Mouse (Mus musculus) myocyte (in vitro differentiated cells): ENCODE data around the gene Cntnap1. TPM values are rescaled to one million over a fixed set of nuclear protein-coding genes. Genes with fewer than 3 reads are reported as not detected.

Source experiments
- H3K27me3 ChIP-seq: one replicate; pipeline ENCODE4 v1.6.1; 2011; ENCODE audit not compliant: control insufficient read depth, insufficient read depth, insufficient read length
- H3K36me3 ChIP-seq: one replicate; pipeline ENCODE4 v1.6.1; 2011; ENCODE audit not compliant: control insufficient read depth, insufficient read depth
- H3K4me2 ChIP-seq: one replicate; pipeline ENCODE4 v1.6.1; 2011; ENCODE audit warnings: low read depth, control low read depth
- H3K4me3 ChIP-seq: one replicate; pipeline ENCODE4 v1.5.1; 2011; ENCODE audit warnings: mild to moderate bottlenecking, control low read depth, moderate library complexity
- H3K79me2 ChIP-seq: one replicate; pipeline ENCODE4 v1.6.1; 2011; ENCODE audit not compliant: control insufficient read depth, insufficient read depth
- H3ac ChIP-seq: one replicate; pipeline ENCODE4 v1.6.1; 2011; ENCODE audit not compliant: control insufficient read depth, insufficient read length
- CEBPB ChIP-seq: IDR thresholded peaks from 2 replicates; pipeline ENCODE4 v1.6.1; 2011; ENCODE audit warnings: mild to moderate bottlenecking, moderate library complexity; ENCODE audit not compliant: poor library complexity, insufficient read depth, severe bottlenecking
- E2F4 ChIP-seq: IDR thresholded peaks from one replicate; pipeline ENCODE4 v1.6.1; 2011; ENCODE audit warnings: mild to moderate bottlenecking, control low read depth, moderate library complexity; ENCODE audit not compliant: insufficient read depth
- MAX ChIP-seq: IDR thresholded peaks from one replicate; pipeline ENCODE4 v1.6.1; 2011; ENCODE audit warnings: low read depth, mild to moderate bottlenecking, control low read depth
- MYOD1 ChIP-seq, 3 experiments: IDR thresholded peaks; one replicate each; pipeline ENCODE4 v1.6.1; 2011; ENCODE audit warnings: control low read depth in 2 of 3, low read depth in 2 of 3, mild to moderate bottlenecking in 2 of 3, moderate library complexity in 1 of 3; ENCODE audit not compliant: insufficient read length in 2 of 3, control insufficient read depth in 1 of 3
- MYOG ChIP-seq, 3 experiments: IDR thresholded peaks; one replicate each; pipeline ENCODE4 v1.6.1; 2011; ENCODE audit warnings: control low read depth in 2 of 3, low read depth in 2 of 3, mild to moderate bottlenecking in 2 of 3; ENCODE audit not compliant: insufficient read length in 2 of 3, control insufficient read depth in 1 of 3, insufficient read depth in 1 of 3
- POLR2A ChIP-seq: IDR thresholded peaks from one replicate; pipeline ENCODE4 v1.6.1; 2011; ENCODE audit warnings: low read depth, mild to moderate bottlenecking, control low read depth, moderate library complexity; ENCODE audit not compliant: insufficient read length
- POLR2AphosphoS2 ChIP-seq: IDR thresholded peaks from one replicate; pipeline ENCODE4 v1.6.1; 2011; ENCODE audit warnings: low read depth, control low read depth; ENCODE audit not compliant: insufficient read length
- REST ChIP-seq: IDR thresholded peaks from one replicate; pipeline ENCODE4 v1.6.1; 2011; ENCODE audit warnings: mild to moderate bottlenecking, control low read depth, moderate library complexity; ENCODE audit not compliant: insufficient read depth, insufficient read length
- SRF ChIP-seq: IDR thresholded peaks from one replicate; pipeline ENCODE4 v1.6.1; 2011; ENCODE audit warnings: low read depth; ENCODE audit not compliant: control insufficient read depth, insufficient read length
- TCF12 ChIP-seq: IDR thresholded peaks from one replicate; pipeline ENCODE4 v1.6.1; 2011; ENCODE audit warnings: mild to moderate bottlenecking, control low read depth; ENCODE audit not compliant: poor library complexity, insufficient read depth, severe bottlenecking
- TCF3 ChIP-seq: IDR thresholded peaks from one replicate; pipeline ENCODE4 v1.6.1; 2011; ENCODE audit warnings: low read depth, control low read depth; ENCODE audit not compliant: insufficient read length
- USF1 ChIP-seq: IDR thresholded peaks from one replicate; pipeline ENCODE4 v1.6.1; 2011; ENCODE audit warnings: low read depth, mild to moderate bottlenecking, control low read depth, moderate library complexity
- polyA plus RNA-seq: library from polyadenylated mRNA; unstranded; fragments of >200 nt; fragmentation: generic; extraction: Trizol; gene quantifications from one replicate; pipeline ENCODE4 v1.2.1, GENCODE M21; 2012; ENCODE audit warnings: missing spikeins

The Cntnap1 gene
- polyA plus RNA-seq, 1 experiment: 1.3 TPM

- Histone ChIP-seq H3K36me3 (peaks cover 4% of the 10 kb centered on the region), H3K27me3 (no peaks in the 10 kb centered on the region), H3ac (no peak overlapping the region), H3K79me2 (no peaks in the 10 kb centered on the region), H3K4me3 (no peak overlapping the region), H3K4me2 (no peak overlapping the region)
- no peak for TF ChIP-seq TCF3
These were observed 22.3 kb downstream of the Cntnap1 start for GRCm38 (mm10) chr11:101192646-101193045.

GRCm38 (mm10) chr11:101193076-101193475 is 22.8 kb downstream of the Cntnap1 start:
- Histone ChIP-seq H3K36me3 (peaks cover 9% of the 10 kb centered on the region), H3K4me3 (no peak overlapping the region), H3ac (no peak overlapping the region), H3K27me3 (no peaks in the 10 kb centered on the region), H3K4me2 (no peak overlapping the region), H3K79me2 (no peaks in the 10 kb centered on the region)
- TF ChIP-seq POLR2AphosphoS2 (no peak), REST (no peak), CEBPB (no peak), MYOG (IDR thresholded peaks at IDR 0.05; ENCODE audit: control insufficient read depth in 1 of 3, insufficient read depth in 1 of 3, insufficient read length in 2 of 3, low read depth in 2 of 3) (no peak), E2F4 (no peak), POLR2A (no peak), SRF (no peak), MYOD1 (IDR thresholded peaks at IDR 0.05; ENCODE audit: control insufficient read depth in 1 of 3, insufficient read length in 2 of 3, low read depth in 2 of 3) (no peak), USF1 (no peak), TCF3 (no peak), MAX (no peak), TCF12 (no peak)

- no peak overlapping the region for H3K4me2 ChIP-seq
- TF ChIP-seq POLR2A: no peak
- TF ChIP-seq TCF3: no peak
- TF ChIP-seq REST: no peak
- no peak for TF ChIP-seq E2F4
- no peak for TF ChIP-seq MYOD1 (IDR thresholded peaks at IDR 0.05; ENCODE audit: control insufficient read depth in 1 of 3, insufficient read length in 2 of 3, low read depth in 2 of 3)
- TF ChIP-seq TCF12: no peak
- no peak for TF ChIP-seq MYOG (IDR thresholded peaks at IDR 0.05; ENCODE audit: control insufficient read depth in 1 of 3, insufficient read depth in 1 of 3, insufficient read length in 2 of 3, low read depth in 2 of 3)
- H3K79me2 ChIP-seq: no peaks in the 10 kb centered on the region
- no peak overlapping the region for H3ac ChIP-seq
- no peaks in the 10 kb centered on the region for H3K27me3 ChIP-seq
- peaks cover 9% of the 10 kb centered on the region for H3K36me3 ChIP-seq
- H3K4me3 ChIP-seq: no peak overlapping the region
These were observed 23.8 kb downstream of the Cntnap1 start for GRCm38 (mm10) chr11:101194137-101194536.

GRCm38 (mm10) chr11:101194643-101195042 is 24.3 kb downstream of the Cntnap1 start:
- Histone ChIP-seq H3K36me3 (peaks cover 14% of the 10 kb centered on the region), H3K4me2 (no peak overlapping the region), H3K4me3 (no peak overlapping the region), H3K79me2 (no peaks in the 10 kb centered on the region), H3K27me3 (no peaks in the 10 kb centered on the region), H3ac (no peak overlapping the region)
- no peak for TF ChIP-seq CEBPB
- TF ChIP-seq REST: no peak
- TF ChIP-seq USF1: no peak
- TF ChIP-seq MYOD1 (IDR thresholded peaks at IDR 0.05; ENCODE audit: control insufficient read depth in 1 of 3, insufficient read length in 2 of 3, low read depth in 2 of 3): no peak
- no peak for TF ChIP-seq MAX
- no peak for TF ChIP-seq E2F4
- TF ChIP-seq MYOG (IDR thresholded peaks at IDR 0.05; ENCODE audit: control insufficient read depth in 1 of 3, insufficient read depth in 1 of 3, insufficient read length in 2 of 3, low read depth in 2 of 3): no peak
- TF ChIP-seq TCF12: no peak
- TF ChIP-seq SRF: no peak
- TF ChIP-seq POLR2AphosphoS2: no peak
- no peak for TF ChIP-seq TCF3
- TF ChIP-seq POLR2A: no peak

- Histone ChIP-seq H3K36me3 (peaks cover 16% of the 10 kb centered on the region), H3K4me2 (no peak overlapping the region), H3K27me3 (no peaks in the 10 kb centered on the region), H3ac (no peak overlapping the region), H3K79me2 (no peaks in the 10 kb centered on the region), H3K4me3 (no peak overlapping the region)
- no peak for TF ChIP-seq REST
- no peak for TF ChIP-seq MYOD1 (IDR thresholded peaks at IDR 0.05; ENCODE audit: control insufficient read depth in 1 of 3, insufficient read length in 2 of 3, low read depth in 2 of 3)
- TF ChIP-seq TCF3: no peak
- no peak for TF ChIP-seq SRF
- TF ChIP-seq MYOG (IDR thresholded peaks at IDR 0.05; ENCODE audit: control insufficient read depth in 1 of 3, insufficient read depth in 1 of 3, insufficient read length in 2 of 3, low read depth in 2 of 3): no peak
- no peak for TF ChIP-seq USF1
- TF ChIP-seq CEBPB: no peak
- TF ChIP-seq POLR2A: no peak
- TF ChIP-seq E2F4: no peak
- no peak for TF ChIP-seq POLR2AphosphoS2
- no peak for TF ChIP-seq MAX
- TF ChIP-seq TCF12: no peak
These were observed 24.8 kb downstream of the Cntnap1 start for GRCm38 (mm10) chr11:101195101-101195500.
